Mouse (Mus musculus): Measurements from ENCODE around the gene Stxbp1. TPM values are rescaled to one million over a fixed set of nuclear protein-coding genes. Genes with fewer than 3 reads are reported as not detected.

Stxbp1 gene
- polyA plus RNA-seq, 1 experiment from 2014 or later: 330 TPM

- H3K27me3 ChIP-seq (replicated peaks): no peaks in the 10 kb centered on the region
- H3K4me1 ChIP-seq: peaks cover 58% of the 10 kb centered on the region
- peak overlapping the region; percentile 42 for H3K27ac ChIP-seq
- H3K36me3 ChIP-seq (replicated peaks): no peaks in the 10 kb centered on the region
- H3K4me3 ChIP-seq: no peak overlapping the region
- no peaks in the 10 kb centered on the region for H3K9me3 ChIP-seq
- H3K4me2 ChIP-seq: no peak overlapping the region
- H3K9ac ChIP-seq: no peak overlapping the region
- 27% methylated on average over 6 of the region's 6 CpGs for WGBS
- no peak for ATAC-seq (replicated peaks)
Observed at GRCm38 (mm10) chr2:32881054-32881453, 34.0 kb upstream of the Stxbp1 start.

- ATAC-seq (replicated peaks): no peak
- Histone ChIP-seq H3K9me3 (no peaks in the 10 kb centered on the region), H3K4me3 (no peak overlapping the region), H3K9ac (no peak overlapping the region), H3K27ac (no peak overlapping the region), H3K36me3 (replicated peaks) (no peaks in the 10 kb centered on the region), H3K4me2 (peak overlapping the region; percentile 67; the same call in 1 of the 2 replicates), H3K27me3 (replicated peaks) (no peaks in the 10 kb centered on the region), H3K4me1 (peaks cover 59% of the 10 kb centered on the region)
- WGBS: 81% methylated on average over 5 of the region's 5 CpGs
Observed at GRCm38 (mm10) chr2:32879593-32879992, 32.5 kb upstream of the Stxbp1 start.

- peaks cover 66% of the 10 kb centered on the region for H3K4me1 ChIP-seq
- no peak for ATAC-seq (replicated peaks)
- H3K27me3 ChIP-seq (replicated peaks): no peaks in the 10 kb centered on the region
- H3K9ac ChIP-seq: peak overlapping the region; percentile 15
- H3K9me3 ChIP-seq: no peaks in the 10 kb centered on the region
- 70% methylated on average over 3 of the region's 3 CpGs for WGBS
- H3K27ac ChIP-seq: no peak overlapping the region
- H3K4me3 ChIP-seq: peak overlapping the region; percentile 64
- peak overlapping the region; percentile 67 for H3K4me2 ChIP-seq
- no peaks in the 10 kb centered on the region for H3K36me3 ChIP-seq (replicated peaks)
Observed at GRCm38 (mm10) chr2:32878396-32878795, 31.4 kb upstream of the Stxbp1 start.

GRCm38 (mm10) chr2:32877761-32878393 lies 30.8 kb upstream of the Stxbp1 start:
- Histone ChIP-seq H3K36me3 (replicated peaks) (no peaks in the 10 kb centered on the region), H3K4me1 (peaks cover 66% of the 10 kb centered on the region), H3K9me3 (no peaks in the 10 kb centered on the region), H3K9ac (peak overlapping the region; percentile 83), H3K27me3 (replicated peaks) (no peaks in the 10 kb centered on the region), H3K4me2 (peak overlapping the region; percentile 67), H3K27ac (no peak overlapping the region), H3K4me3 (peak overlapping the region; percentile 64)
- 49% methylated on average over 6 of the region's 6 CpGs for WGBS
- no peak for ATAC-seq (replicated peaks)

GRCm38 (mm10) chr2:32877303-32877702 lies 30.3 kb upstream of the Stxbp1 start:
- peak overlapping the region; percentile 67 for H3K4me2 ChIP-seq
- 19% methylated on average over 5 of the region's 5 CpGs for WGBS
- peak overlapping the region; percentile 83 for H3K9ac ChIP-seq
- no peaks in the 10 kb centered on the region for H3K27me3 ChIP-seq (replicated peaks)
- H3K27ac ChIP-seq: peak overlapping the region; percentile 17
- H3K4me1 ChIP-seq: peaks cover 66% of the 10 kb centered on the region
- no peak for ATAC-seq (replicated peaks)
- H3K9me3 ChIP-seq: no peaks in the 10 kb centered on the region
- H3K36me3 ChIP-seq (replicated peaks): no peaks in the 10 kb centered on the region
- peak overlapping the region; percentile 64 for H3K4me3 ChIP-seq

GRCm38 (mm10) chr2:32876490-32877302 lies 29.7 kb upstream of the Stxbp1 start:
- peak overlapping the region; percentile 83 for H3K9ac ChIP-seq
- H3K4me3 ChIP-seq: peak overlapping the region; percentile 64
- H3K36me3 ChIP-seq (replicated peaks): no peaks in the 10 kb centered on the region
- no peaks in the 10 kb centered on the region for H3K9me3 ChIP-seq
- H3K4me2 ChIP-seq: peak overlapping the region; percentile 67
- peaks cover 64% of the 10 kb centered on the region for H3K4me1 ChIP-seq
- H3K27ac ChIP-seq: peak overlapping the region; percentile 94
- peak; percentile 24; the same call in 1 of the 2 replicates for ATAC-seq (replicated peaks)
- H3K27me3 ChIP-seq (replicated peaks): no peaks in the 10 kb centered on the region
- 2% methylated on average over 20 of the region's 20 CpGs for WGBS

- Histone ChIP-seq H3K27ac (peak within 1 kb of the TSS; percentile 94), H3K4me3 (peak within 1 kb of the TSS; percentile 64), H3K36me3 (replicated peaks) (no peaks in the 10 kb centered on the region), H3K27me3 (replicated peaks) (no peaks in the 10 kb centered on the region), H3K9me3 (no peaks in the 10 kb centered on the region), H3K4me1 (peaks cover 56% of the 10 kb centered on the region), H3K9ac (peak within 1 kb of the TSS; percentile 83), H3K4me2 (peak within 1 kb of the TSS; percentile 67)
- peak; percentile 89 for ATAC-seq (replicated peaks)
- WGBS: under 1% methylated on average over 65 of the region's 68 CpGs
Observed at GRCm38 (mm10) chr2:32875675-32876489, 28.8 kb upstream of the Stxbp1 start, which contains the start of gene Fam129b. Gene Fam129b, plus strand, starts transcription at chr2:32876114.

GRCm38 (mm10) chr2:32874951-32875674 lies 28.1 kb upstream of the Stxbp1 start:
- ATAC-seq (replicated peaks): peak; percentile 38
- H3K4me2 ChIP-seq: peak overlapping the region; percentile 67
- WGBS: 8% methylated on average over 15 of the region's 15 CpGs
- H3K4me1 ChIP-seq: peaks cover 48% of the 10 kb centered on the region
- no peaks in the 10 kb centered on the region for H3K36me3 ChIP-seq (replicated peaks)
- no peaks in the 10 kb centered on the region for H3K27me3 ChIP-seq (replicated peaks)
- H3K4me3 ChIP-seq: peak overlapping the region; percentile 64
- no peaks in the 10 kb centered on the region for H3K9me3 ChIP-seq
- H3K9ac ChIP-seq: peak overlapping the region; percentile 83
- peak overlapping the region; percentile 94 for H3K27ac ChIP-seq

GRCm38 (mm10) chr2:32874070-32874469 lies 27.0 kb upstream of the Stxbp1 start:
- no peak overlapping the region for H3K9ac ChIP-seq
- H3K4me2 ChIP-seq: peak overlapping the region; percentile 67; the same call in 1 of the 2 replicates

GRCm38 (mm10) chr2:32870275-32871100 lies 23.4 kb upstream of the Stxbp1 start:
- H3K27ac ChIP-seq: no peak overlapping the region
- H3K9ac ChIP-seq: no peak overlapping the region
- no peaks in the 10 kb centered on the region for H3K9me3 ChIP-seq
- no peak for ATAC-seq (replicated peaks)
- no peak overlapping the region for H3K4me3 ChIP-seq
- H3K36me3 ChIP-seq (replicated peaks): no peaks in the 10 kb centered on the region
- no peaks in the 10 kb centered on the region for H3K27me3 ChIP-seq (replicated peaks)
- H3K4me1 ChIP-seq: peaks cover 14% of the 10 kb centered on the region
- WGBS: 67% methylated on average over 8 of the region's 8 CpGs
- no peak overlapping the region for H3K4me2 ChIP-seq

More at GRCm38 (mm10) chr2:32874070-32874469, 27.0 kb upstream of the Stxbp1 start:
- peak overlapping the region; percentile 94; the same call in 1 of the 2 replicates for H3K27ac ChIP-seq
- H3K9me3 ChIP-seq: no peaks in the 10 kb centered on the region
- no peaks in the 10 kb centered on the region for H3K36me3 ChIP-seq (replicated peaks)
- H3K27me3 ChIP-seq (replicated peaks): no peaks in the 10 kb centered on the region
- WGBS: 88% methylated on average over 3 of the region's 3 CpGs
- H3K4me3 ChIP-seq: peak overlapping the region; percentile 64; the same call in 1 of the 2 replicates
- ATAC-seq (replicated peaks): no peak
- peaks cover 39% of the 10 kb centered on the region for H3K4me1 ChIP-seq

Data from midbrain, embryonic 15.5 days (tissue).